ENCODE assay signal across 16 mouse cellular contexts in the genomic region with DNA sequence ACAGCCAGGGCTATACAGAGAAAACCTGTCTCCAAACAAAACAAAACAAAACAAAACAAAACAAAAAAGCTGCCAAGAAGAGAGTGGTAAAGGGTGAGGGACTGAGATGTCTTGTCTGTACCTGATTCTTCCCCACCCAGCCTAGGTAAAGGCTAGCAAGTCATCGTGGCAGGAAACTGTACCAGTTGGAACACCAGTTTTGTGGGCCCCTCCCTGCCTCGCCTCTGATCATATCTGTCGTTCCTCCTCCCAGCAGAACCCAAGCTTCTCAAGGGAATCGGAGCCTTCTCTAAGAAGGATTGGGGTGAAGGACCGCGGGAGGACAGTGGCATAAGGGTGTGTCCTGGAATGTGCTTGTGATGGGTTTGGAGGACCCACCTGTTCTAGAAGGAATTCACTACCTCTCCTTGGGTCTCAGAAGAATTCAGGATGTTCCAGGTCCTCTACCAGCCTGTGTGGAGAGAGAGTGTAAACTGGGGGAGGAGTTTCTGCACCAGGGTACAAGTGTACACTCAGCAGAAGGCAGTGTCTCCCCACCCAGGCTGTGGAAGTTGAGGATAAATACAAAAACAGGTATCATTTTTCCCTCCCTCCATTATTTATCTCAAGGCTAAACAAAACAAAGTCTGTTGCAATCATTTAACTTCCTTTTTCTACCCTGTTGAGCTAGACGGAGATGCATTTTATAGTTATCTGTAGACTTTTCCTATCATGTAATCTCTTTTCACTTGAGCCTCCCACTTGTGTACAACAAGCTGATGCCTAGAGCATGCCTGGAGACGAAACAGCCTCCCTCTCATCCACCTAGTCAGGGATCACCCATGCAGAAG. TPM values are rescaled to one million over a fixed set of nuclear protein-coding genes. Genes with fewer than 3 reads are reported as not detected.
DNase-seq lines count a peak whose midpoint lies in the region; ATAC-seq and TF ChIP-seq lines count a peak whose summit lies in the region.
"Had no signal": no experiment of that assay in that cellular context is flagged by ENCODE, and none has a peak within 500 bp of the region (broad histone marks: within the 10 kb centered on the region; RNA-seq: fewer than 3 reads in every experiment).

No protein-coding gene starts in this region.

- 41% methylated on average over 8 of the region's 8 CpGs for WGBS in liver, postnatal 0 days (ENCODE audit: insufficient replicate concordance)
- 73% methylated on average over 8 of the region's 8 CpGs for WGBS in heart, embryonic 10.5 days

- peak overlapping the region; percentile 32 for H3K9ac ChIP-seq in MEL (ENCODE audit: control insufficient read depth, low read depth, low read length, poor library complexity, severe bottlenecking)
- no peak overlapping the region for H3K9ac ChIP-seq in liver, postnatal 0 days (replicated peaks)
- H3K9ac ChIP-seq: midbrain, embryonic 12.5 days had no signal

- no peak for TF ChIP-seq RAD21 in MEL (IDR thresholded peaks at IDR 0.05; ENCODE audit: low read depth, low read length)

- H3K4me3 ChIP-seq in MEL (ENCODE audit: control insufficient read depth in 1 of 2, insufficient read depth in 1 of 2, low read depth in 2 of 2, low read length in 2 of 2), result peak overlapping the region; percentile 31 to 36
- no peak overlapping the region for H3K4me3 ChIP-seq in liver, postnatal 0 days (ENCODE audit: low read depth, low read length)
- no peak overlapping the region for H3K4me3 ChIP-seq in heart, embryonic 10.5 days
- H3K4me3 ChIP-seq: midbrain, embryonic 12.5 days had no signal

- peaks cover 24% of the 10 kb centered on the region for H3K79me2 ChIP-seq in MEL (ENCODE audit: control insufficient read depth, insufficient read depth, low read length, poor library complexity)

- DNase-seq in 416B (ENCODE audit: low read depth), result peak; percentile 40
- peak; percentile 79 for DNase-seq in MEL (ENCODE audit: low read depth, low spot score)
- DNase-seq in liver, postnatal 0 days, result no peak
- DNase-seq in heart, embryonic 10.5 days (ENCODE audit: low spot score), result no peak
- DNase-seq in gastrocnemius, postnatal 36 days, result no peak
- DNase-seq in layer of hippocampus, adult 8-10 months (ENCODE audit: low spot score in 2 of 2), result no peak
- DNase-seq: cerebellum, adult 8-10 months; gastrocnemius, postnatal 10 days; kidney, adult 8-10 months; layer of hippocampus, postnatal 36 days; right cerebral cortex, adult 18-20 months had no signal

- TF ChIP-seq EP300 in MEL (IDR thresholded peaks at IDR 0.05; ENCODE audit: low read depth in 1 of 2, low read length in 2 of 2), result peak; percentile 57 to 69
- TF ChIP-seq EP300 in liver, postnatal 0 days (IDR thresholded peaks at IDR 0.05; ENCODE audit: low read depth), result no peak

- TF ChIP-seq CTCF in MEL (IDR thresholded peaks at IDR 0.05 in 2 of 3, conservative IDR thresholded peaks at IDR 0.05 in 1 of 3; ENCODE audit: control insufficient read depth in 1 of 3, insufficient read depth in 1 of 3, low read depth in 2 of 3, low read length in 3 of 3, poor library complexity in 1 of 3, severe bottlenecking in 1 of 3), result no peak
- TF ChIP-seq CTCF in liver, postnatal 0 days (IDR thresholded peaks at IDR 0.05; ENCODE audit: low read depth), result no peak

- intact Hi-C loops in gastrocnemius, postnatal 36 days (cut with DNase I), result no loop called here

- H3K4me2 ChIP-seq in liver, postnatal 0 days (ENCODE audit: low read depth, low read length), result peak overlapping the region; percentile 45; the same call in 1 of the 2 replicates
- H3K4me2 ChIP-seq: heart, embryonic 11.5 days; midbrain, embryonic 12.5 days had no signal

- peak overlapping the region; percentile 87 for H3K27ac ChIP-seq in MEL (ENCODE audit: control insufficient read depth, low read depth, low read length)
- peak overlapping the region; percentile 42; the same call in 1 of the 2 replicates for H3K27ac ChIP-seq in liver, postnatal 0 days (ENCODE audit: low read depth)
- no peak overlapping the region for H3K27ac ChIP-seq in heart, embryonic 10.5 days
- H3K27ac ChIP-seq: midbrain, embryonic 12.5 days had no signal

- ATAC-seq in granulocyte monocyte progenitor cell, adult 5-6 weeks (replicated peaks; ENCODE audit: poor library complexity, severe bottlenecking), result 0 out of 2 replicates have a peak, but pooled peaks have one; percentile 10
- no peak for ATAC-seq in liver, postnatal 0 days
- ATAC-seq: hindbrain, embryonic 16.5 days had no signal

- peaks cover 12 to 50% of the 10 kb centered on the region in 2 experiments for H3K4me1 ChIP-seq in MEL (ENCODE audit: control insufficient read depth in 1 of 2, insufficient read depth in 2 of 2, low read length in 2 of 2)
- peaks cover 27% of the 10 kb centered on the region for H3K4me1 ChIP-seq in liver, postnatal 0 days (ENCODE audit: insufficient read depth)
- peaks cover 41% of the 10 kb centered on the region for H3K4me1 ChIP-seq in heart, embryonic 10.5 days

- no peaks in the 10 kb centered on the region for H3K27me3 ChIP-seq in MEL (ENCODE audit: control insufficient read depth in 1 of 2, insufficient read depth in 2 of 2, low read length in 2 of 2)
- no peaks in the 10 kb centered on the region for H3K27me3 ChIP-seq in liver, postnatal 0 days (ENCODE audit: insufficient read depth, low read length)
- H3K27me3 ChIP-seq in heart, embryonic 10.5 days (ENCODE audit: insufficient read depth, poor library complexity, severe bottlenecking), result no peaks in the 10 kb centered on the region
- H3K27me3 ChIP-seq: midbrain, embryonic 12.5 days had no signal

- H3K36me3 ChIP-seq in MEL (ENCODE audit: control insufficient read depth in 1 of 2, insufficient read depth in 2 of 2, low read length in 2 of 2), result peaks cover 0 to 40% of the 10 kb centered on the region in 2 experiments; a peak in 2 of 4 replicates
- peaks cover 7% of the 10 kb centered on the region; the same call in 1 of the 2 replicates for H3K36me3 ChIP-seq in liver, postnatal 0 days (replicated peaks; ENCODE audit: insufficient read depth, low read length)
- H3K36me3 ChIP-seq in heart, embryonic 10.5 days, result peaks cover 24% of the 10 kb centered on the region

- peak; percentile 17 to 19; a peak in 1 of 4 replicates for TF ChIP-seq POLR2A in MEL (IDR thresholded peaks at IDR 0.05; ENCODE audit: control insufficient read depth in 1 of 2, insufficient read depth in 1 of 2, low read depth in 1 of 2, low read length in 2 of 2, poor library complexity in 1 of 2)

- no peaks in the 10 kb centered on the region for H3K9me3 ChIP-seq in MEL (replicated peaks; ENCODE audit: insufficient read depth, low read length)
- H3K9me3 ChIP-seq in liver, postnatal 0 days (ENCODE audit: low read length), result no peaks in the 10 kb centered on the region
- no peaks in the 10 kb centered on the region for H3K9me3 ChIP-seq in heart, embryonic 10.5 days
- H3K9me3 ChIP-seq: midbrain, embryonic 12.5 days had no signal

RNA-seq across cellular contexts. Expression of gene Mfsd5, which starts 3.4 kb away (rescaled TPM):
- 49.7 and 56.3 TPM in 2 replicates for total RNA-seq in MEL (2012; rRNA removed)
- polyA plus RNA-seq in MEL (2012; ENCODE audit: insufficient read depth in 1 of 2, insufficient read length in 2 of 2, low read depth in 1 of 2, low replicate concordance in 2 of 2, missing spikeins in 1 of 2), result 100 to 1,000 TPM in 1 of 2 experiments, 10 to 100 TPM in 1; 83.6 to 115 TPM
- 20.0 and 39.8 TPM in 2 replicates for total RNA-seq in granulocyte monocyte progenitor cell, adult 5-6 weeks (2014; fragmentation: Nextera tagmentation)
- 16.1 and 29.4 TPM in 2 replicates for total RNA-seq in granulocyte monocyte progenitor cell, adult 5-6 weeks (2017)
- polyA plus RNA-seq in liver, postnatal 0 days (2015; fragmentation: Nextera tagmentation; extraction: Ambion mirVana), result 25.4 and 27.4 TPM in 2 replicates
- 55.7 and 63.4 TPM in 2 replicates for polyA plus RNA-seq in heart, embryonic 10.5 days (2016; fragmentation: Nextera tagmentation; extraction: Ambion mirVana)
- total RNA-seq in gastrocnemius, postnatal 36 days (2021), result 10 to 100 TPM; 12.8 to 13.4 TPM
- total RNA-seq in layer of hippocampus, adult 8-10 months (2022), result 10 to 100 TPM; 36.9 to 41.8 (median 38.5) TPM

RNA-seq across cellular contexts. Expression of gene Gm9918, which starts 12.3 kb away (rescaled TPM):
- total RNA-seq in MEL (2012; rRNA removed), result not detected in 2 replicates
- under 1 TPM in 1 of 2 experiments, not detected in 1; 0.04 TPM for polyA plus RNA-seq in MEL (2012; ENCODE audit: insufficient read depth in 1 of 2, insufficient read length in 2 of 2, low read depth in 1 of 2, low replicate concordance in 2 of 2, missing spikeins in 1 of 2)
- not detected in 2 replicates for total RNA-seq in granulocyte monocyte progenitor cell, adult 5-6 weeks (2014; fragmentation: Nextera tagmentation)
- total RNA-seq in granulocyte monocyte progenitor cell, adult 5-6 weeks (2017), result not detected in 2 replicates
- polyA plus RNA-seq in liver, postnatal 0 days (2015; fragmentation: Nextera tagmentation; extraction: Ambion mirVana), result not detected in 2 replicates
- polyA plus RNA-seq in heart, embryonic 10.5 days (2016; fragmentation: Nextera tagmentation; extraction: Ambion mirVana), result 0.23 TPM in 1 of 2 replicates, not detected in the other
- total RNA-seq in gastrocnemius, postnatal 36 days (2021), result not detected
- total RNA-seq in layer of hippocampus, adult 8-10 months (2022), result under 1 TPM in 1 of 4 experiments, not detected in 3; 0.16 TPM
- total RNA-seq: gastrocnemius, postnatal 10 days; heart, postnatal 25 days; layer of hippocampus, postnatal 36 days had no signal

RNA-seq across cellular contexts. Expression of gene Espl1, which starts 13.4 kb away (rescaled TPM):
- total RNA-seq in MEL (2012; rRNA removed), result 49.8 and 52.5 TPM in 2 replicates
- polyA plus RNA-seq in MEL (2012; ENCODE audit: insufficient read depth in 1 of 2, insufficient read length in 2 of 2, low read depth in 1 of 2, low replicate concordance in 2 of 2, missing spikeins in 1 of 2), result 100 to 1,000 TPM in 1 of 2 experiments, 10 to 100 TPM in 1; 94.1 to 142 TPM
- 20.8 and 21.7 TPM in 2 replicates for total RNA-seq in granulocyte monocyte progenitor cell, adult 5-6 weeks (2014; fragmentation: Nextera tagmentation)
- 30.4 and 50.0 TPM in 2 replicates for total RNA-seq in granulocyte monocyte progenitor cell, adult 5-6 weeks (2017)
- polyA plus RNA-seq in liver, postnatal 0 days (2015; fragmentation: Nextera tagmentation; extraction: Ambion mirVana), result 7.3 and 7.8 TPM in 2 replicates
- polyA plus RNA-seq in heart, embryonic 10.5 days (2016; fragmentation: Nextera tagmentation; extraction: Ambion mirVana), result 35.8 and 40.9 TPM in 2 replicates
- total RNA-seq in gastrocnemius, postnatal 36 days (2021), result under 1 TPM; 0.74 to 0.87 TPM
- 1 to 10 TPM in 2 of 4 experiments, under 1 TPM in 2; 0.67 to 2.4 (median 1.1) TPM for total RNA-seq in layer of hippocampus, adult 8-10 months (2022)

RNA-seq across cellular contexts. Expression of gene Rarg, which starts 25.4 kb away (rescaled TPM):
- total RNA-seq in MEL (2012; rRNA removed), result 0.39 and 0.59 TPM in 2 replicates
- 1 to 10 TPM in 1 of 2 experiments, not detected in 1; 5.8 TPM for polyA plus RNA-seq in MEL (2012; ENCODE audit: insufficient read depth in 1 of 2, insufficient read length in 2 of 2, low read depth in 1 of 2, low replicate concordance in 2 of 2, missing spikeins in 1 of 2)
- total RNA-seq in granulocyte monocyte progenitor cell, adult 5-6 weeks (2014; fragmentation: Nextera tagmentation), result 7.5 and 11.5 TPM in 2 replicates
- total RNA-seq in granulocyte monocyte progenitor cell, adult 5-6 weeks (2017), result 2.0 and 3.4 TPM in 2 replicates
- polyA plus RNA-seq in liver, postnatal 0 days (2015; fragmentation: Nextera tagmentation; extraction: Ambion mirVana), result 2.4 and 2.6 TPM in 2 replicates
- 11.3 and 17.3 TPM in 2 replicates for polyA plus RNA-seq in heart, embryonic 10.5 days (2016; fragmentation: Nextera tagmentation; extraction: Ambion mirVana)
- 1 to 10 TPM; 9.3 to 9.9 TPM for total RNA-seq in gastrocnemius, postnatal 36 days (2021)
- 10 to 100 TPM; 14.5 to 20.7 (median 16.5) TPM for total RNA-seq in layer of hippocampus, adult 8-10 months (2022)

RNA-seq across cellular contexts. Expression of gene Pfdn5, which starts 43.2 kb away (rescaled TPM):
- 290 and 302 TPM in 2 replicates for total RNA-seq in MEL (2012; rRNA removed)
- 1,000 to 10,000 TPM in 1 of 2 experiments, 100 to 1,000 TPM in 1; 465 to 7,439 TPM for polyA plus RNA-seq in MEL (2012; ENCODE audit: insufficient read depth in 1 of 2, insufficient read length in 2 of 2, low read depth in 1 of 2, low replicate concordance in 2 of 2, missing spikeins in 1 of 2)
- 299 and 314 TPM in 2 replicates for total RNA-seq in granulocyte monocyte progenitor cell, adult 5-6 weeks (2014; fragmentation: Nextera tagmentation)
- 366 and 404 TPM in 2 replicates for total RNA-seq in granulocyte monocyte progenitor cell, adult 5-6 weeks (2017)
- polyA plus RNA-seq in liver, postnatal 0 days (2015; fragmentation: Nextera tagmentation; extraction: Ambion mirVana), result 172 and 179 TPM in 2 replicates
- polyA plus RNA-seq in heart, embryonic 10.5 days (2016; fragmentation: Nextera tagmentation; extraction: Ambion mirVana), result 260 and 282 TPM in 2 replicates
- 100 to 1,000 TPM; 189 to 216 TPM for total RNA-seq in gastrocnemius, postnatal 36 days (2021)
- 100 to 1,000 TPM; 400 to 493 (median 445) TPM for total RNA-seq in layer of hippocampus, adult 8-10 months (2022)

Comparison
In these comparisons a context has a peak if more than half of its experiments do, and no peak if none do; other contexts are left out.
1. DNase-seq: peak in 416B (single experiment) and MEL (single experiment); none in liver, postnatal 0 days (single experiment), heart, embryonic 10.5 days (single experiment), gastrocnemius, postnatal 36 days (0 of 2) and layer of hippocampus, adult 8-10 months (0 of 2).
2. H3K4me3 ChIP-seq: peak in MEL (2 of 2); none in liver, postnatal 0 days (single experiment) and heart, embryonic 10.5 days (single experiment).
3. RNA of gene Espl1, which starts 13.4 kb away (total RNA-seq): 49.8 to 52.5 TPM in MEL and 20.8 to 50.0 TPM in granulocyte monocyte progenitor cell, adult 5-6 weeks; 0.67 to 2.4 TPM in layer of hippocampus, adult 8-10 months and 0.74 to 0.87 TPM in gastrocnemius, postnatal 36 days; every median in the first group is over 4 times any median in the second.